Mouse (Mus musculus) right cerebral cortex, postnatal 10 days (tissue): Measurements from ENCODE around the gene Cdc37.

Source experiments
- DNase-seq, 2 experiments: peaks; one replicate each; pipeline ENCODE4 v3.0.0; 2021; ENCODE audit warnings: low spot score in 2 of 2

Gene Cdc37

GRCm38 (mm10) chr9:21149654-21150419, at the start of gene Cdc37:
TSS of gene Cdc37 (minus strand) at chr9:21149982.
- peak; percentile 95 to 96 for DNase-seq

- DNase-seq = no peak
Observed at GRCm38 (mm10) chr9:21198960-21199359, 49.2 kb upstream of the Cdc37 start.

GRCm38 (mm10) chr9:21197981-21198380, 48.2 kb upstream of the Cdc37 start:
- DNase-seq = peak; percentile 91 to 96

- peak; percentile 85 to 86 for DNase-seq
Observed at GRCm38 (mm10) chr9:21196521-21197433, 47.0 kb upstream of the Cdc37 start.

- DNase-seq = peak; percentile 56 to 68
Observed at GRCm38 (mm10) chr9:21195736-21196505, 46.1 kb upstream of the Cdc37 start.

GRCm38 (mm10) chr9:21194787-21195493, 45.2 kb upstream of the Cdc37 start:
- no peak for DNase-seq

GRCm38 (mm10) chr9:21193786-21194185, 44.0 kb upstream of the Cdc37 start:
- DNase-seq = no peak

GRCm38 (mm10) chr9:21190670-21191069, 40.9 kb upstream of the Cdc37 start:
- no peak for DNase-seq

- no peak for DNase-seq
Observed at GRCm38 (mm10) chr9:21189905-21190304, 40.1 kb upstream of the Cdc37 start.

GRCm38 (mm10) chr9:21185436-21185835, 35.7 kb upstream of the Cdc37 start:
- no peak for DNase-seq

- no peak for DNase-seq
Observed at GRCm38 (mm10) chr9:21184733-21185132, 35.0 kb upstream of the Cdc37 start.

GRCm38 (mm10) chr9:21183905-21184413, 34.2 kb upstream of the Cdc37 start:
- DNase-seq = peak in 1 of 2 experiments; percentile 48

GRCm38 (mm10) chr9:21183421-21183820, 33.6 kb upstream of the Cdc37 start:
- DNase-seq = no peak

GRCm38 (mm10) chr9:21181421-21182220, 31.8 kb upstream of the Cdc37 start:
- no peak for DNase-seq

GRCm38 (mm10) chr9:21180841-21181240, 31.1 kb upstream of the Cdc37 start:
- DNase-seq = no peak

- no peak for DNase-seq
Observed at GRCm38 (mm10) chr9:21180402-21180801, 30.6 kb upstream of the Cdc37 start.

GRCm38 (mm10) chr9:21172364-21172763, 22.6 kb upstream of the Cdc37 start:
- no peak for DNase-seq

GRCm38 (mm10) chr9:21169157-21169556, 19.4 kb upstream of the Cdc37 start:
- no peak for DNase-seq

GRCm38 (mm10) chr9:21168161-21169123, 18.7 kb upstream of the Cdc37 start:
- DNase-seq = peak; percentile 66 to 72
